Mouse (Mus musculus): ENCODE measurements around the gene Uhmk1. TPM values are rescaled to one million over a fixed set of nuclear protein-coding genes. Genes with fewer than 3 reads are reported as not detected.

The Uhmk1 gene
- polyA plus RNA-seq, 1 experiment from 2014 or later, result 7.0 TPM

- Histone ChIP-seq H3K27me3 (ENCODE audit: insufficient read depth, low read length) (no peaks in the 10 kb centered on the region), H3K4me1 (replicated peaks; ENCODE audit: insufficient read depth, low read length) (no peaks in the 10 kb centered on the region), H3K4me2 (ENCODE audit: low read length) (no peak overlapping the region), H3K27ac (no peak overlapping the region), H3K9me3 (replicated peaks; ENCODE audit: low read length) (no peaks in the 10 kb centered on the region), H3K36me3 (ENCODE audit: insufficient read depth, low read length) (no peaks in the 10 kb centered on the region), H3K9ac (ENCODE audit: low read depth, low read length) (no peak overlapping the region), H3K4me3 (replicated peaks; ENCODE audit: low read depth, low read length) (no peak overlapping the region)
- no peak for TF ChIP-seq CTCF (IDR thresholded peaks at IDR 0.05; ENCODE audit: low read depth)
- ATAC-seq (replicated peaks; ENCODE audit: low FRiP score, low read depth) (no peak), DNase-seq (ENCODE audit: low spot score) (no peak)
These were observed 32.5 kb downstream of the Uhmk1 start for GRCm38 (mm10) chr1:170182706-170183105.

- no peak for ATAC-seq (replicated peaks; ENCODE audit: low FRiP score, low read depth)
- Histone ChIP-seq H3K9me3 (replicated peaks; ENCODE audit: low read length) (no peaks in the 10 kb centered on the region), H3K36me3 (ENCODE audit: insufficient read depth, low read length) (no peaks in the 10 kb centered on the region), H3K9ac (ENCODE audit: low read depth, low read length) (no peak overlapping the region), H3K27ac (no peak overlapping the region), H3K4me1 (replicated peaks; ENCODE audit: insufficient read depth, low read length) (0 out of 2 replicates have a peak, but pooled peaks cover 9% of the 10 kb centered on the region), H3K27me3 (ENCODE audit: insufficient read depth, low read length) (no peaks in the 10 kb centered on the region), H3K4me2 (ENCODE audit: low read length) (no peak overlapping the region), H3K4me3 (replicated peaks; ENCODE audit: low read depth, low read length) (no peak overlapping the region)
- no peak for TF ChIP-seq CTCF (IDR thresholded peaks at IDR 0.05; ENCODE audit: low read depth)
- 82% methylated on average over 8 of the region's 8 CpGs for WGBS
- no peak for DNase-seq (ENCODE audit: low spot score)
These were observed 38.4 kb downstream of the Uhmk1 start for GRCm38 (mm10) chr1:170176661-170177239.

GRCm38 (mm10) chr1:170175848-170176247 is 39.3 kb downstream of the Uhmk1 start:
- Histone ChIP-seq H3K36me3 (ENCODE audit: insufficient read depth, low read length) (no peaks in the 10 kb centered on the region), H3K9me3 (replicated peaks; ENCODE audit: low read length) (no peaks in the 10 kb centered on the region), H3K27ac (no peak overlapping the region), H3K27me3 (ENCODE audit: insufficient read depth, low read length) (no peaks in the 10 kb centered on the region), H3K4me3 (replicated peaks; ENCODE audit: low read depth, low read length) (no peak overlapping the region), H3K9ac (ENCODE audit: low read depth, low read length) (no peak overlapping the region), H3K4me1 (replicated peaks; ENCODE audit: insufficient read depth, low read length) (0 out of 2 replicates have a peak, but pooled peaks cover 9% of the 10 kb centered on the region), H3K4me2 (ENCODE audit: low read length) (no peak overlapping the region)
- WGBS, result 54% methylated on average over 6 of the region's 6 CpGs
- no peak for TF ChIP-seq CTCF (IDR thresholded peaks at IDR 0.05; ENCODE audit: low read depth)
- DNase-seq (ENCODE audit: low spot score) (no peak), ATAC-seq (replicated peaks; ENCODE audit: low FRiP score, low read depth) (no peak)

GRCm38 (mm10) chr1:170174814-170175332 is 40.3 kb downstream of the Uhmk1 start, which contains the start of gene Uap1:
Gene Uap1, minus strand, starts transcription at chr1:170174957.
- no peaks in the 10 kb centered on the region for H3K36me3 ChIP-seq (ENCODE audit: insufficient read depth, low read length)
- H3K27ac ChIP-seq, result peak within 1 kb of the TSS; percentile 82
- peak; percentile 72 for TF ChIP-seq CTCF (IDR thresholded peaks at IDR 0.05; ENCODE audit: low read depth)
- peak within 1 kb of the TSS; percentile 74 for H3K9ac ChIP-seq (ENCODE audit: low read depth, low read length)
- ATAC-seq (replicated peaks; ENCODE audit: low FRiP score, low read depth), result peak; percentile 99
- H3K27me3 ChIP-seq (ENCODE audit: insufficient read depth, low read length), result no peaks in the 10 kb centered on the region
- H3K4me1 ChIP-seq (replicated peaks; ENCODE audit: insufficient read depth, low read length), result 0 out of 2 replicates have a peak, but pooled peaks cover 9% of the 10 kb centered on the region
- H3K9me3 ChIP-seq (replicated peaks; ENCODE audit: low read length), result no peaks in the 10 kb centered on the region
- H3K4me2 ChIP-seq (ENCODE audit: low read length), result peak within 1 kb of the TSS; percentile 63
- peak; percentile 99 for DNase-seq (ENCODE audit: low spot score)
- WGBS, result under 1% methylated on average over 49 of the region's 52 CpGs
- H3K4me3 ChIP-seq (replicated peaks; ENCODE audit: low read depth, low read length), result peak within 1 kb of the TSS; percentile 82

GRCm38 (mm10) chr1:170173991-170174813 is 41.0 kb downstream of the Uhmk1 start:
- H3K4me3 ChIP-seq (replicated peaks; ENCODE audit: low read depth, low read length), result peak overlapping the region; percentile 82
- peak; percentile 72; the same call in 1 of the 2 replicates for ATAC-seq (replicated peaks; ENCODE audit: low FRiP score, low read depth)
- under 1% methylated on average over 50 of the region's 50 CpGs for WGBS
- peak overlapping the region; percentile 82 for H3K27ac ChIP-seq
- peak; percentile 62 for DNase-seq (ENCODE audit: low spot score)
- no peak for TF ChIP-seq CTCF (IDR thresholded peaks at IDR 0.05; ENCODE audit: low read depth)
- H3K36me3 ChIP-seq (ENCODE audit: insufficient read depth, low read length), result no peaks in the 10 kb centered on the region
- H3K4me2 ChIP-seq (ENCODE audit: low read length), result peak overlapping the region; percentile 63
- peak overlapping the region; percentile 74 for H3K9ac ChIP-seq (ENCODE audit: low read depth, low read length)
- no peaks in the 10 kb centered on the region for H3K9me3 ChIP-seq (replicated peaks; ENCODE audit: low read length)
- H3K27me3 ChIP-seq (ENCODE audit: insufficient read depth, low read length), result no peaks in the 10 kb centered on the region
- H3K4me1 ChIP-seq (replicated peaks; ENCODE audit: insufficient read depth, low read length), result 0 out of 2 replicates have a peak, but pooled peaks cover 9% of the 10 kb centered on the region

- no peaks in the 10 kb centered on the region for H3K27me3 ChIP-seq (ENCODE audit: insufficient read depth, low read length)
- 0 out of 2 replicates have a peak, but pooled peaks cover 9% of the 10 kb centered on the region for H3K36me3 ChIP-seq (ENCODE audit: insufficient read depth, low read length)
- WGBS, result 90% methylated on average over 5 of the region's 6 CpGs
- no peak overlapping the region for H3K9ac ChIP-seq (ENCODE audit: low read depth, low read length)
- no peak overlapping the region for H3K4me3 ChIP-seq (replicated peaks; ENCODE audit: low read depth, low read length)
- no peaks in the 10 kb centered on the region for H3K9me3 ChIP-seq (replicated peaks; ENCODE audit: low read length)
- DNase-seq (ENCODE audit: low spot score) (no peak), ATAC-seq (replicated peaks; ENCODE audit: low FRiP score, low read depth) (no peak)
- TF ChIP-seq CTCF (IDR thresholded peaks at IDR 0.05; ENCODE audit: low read depth), result no peak
- H3K4me1 ChIP-seq (replicated peaks; ENCODE audit: insufficient read depth, low read length), result no peaks in the 10 kb centered on the region
- no peak overlapping the region for H3K27ac ChIP-seq
- H3K4me2 ChIP-seq (ENCODE audit: low read length), result no peak overlapping the region
These were observed 47.4 kb downstream of the Uhmk1 start for GRCm38 (mm10) chr1:170167781-170168180.

Data from kidney, postnatal 0 days (tissue).